16 mouse cellular contexts compared by ENCODE assay signal in the genomic region with DNA sequence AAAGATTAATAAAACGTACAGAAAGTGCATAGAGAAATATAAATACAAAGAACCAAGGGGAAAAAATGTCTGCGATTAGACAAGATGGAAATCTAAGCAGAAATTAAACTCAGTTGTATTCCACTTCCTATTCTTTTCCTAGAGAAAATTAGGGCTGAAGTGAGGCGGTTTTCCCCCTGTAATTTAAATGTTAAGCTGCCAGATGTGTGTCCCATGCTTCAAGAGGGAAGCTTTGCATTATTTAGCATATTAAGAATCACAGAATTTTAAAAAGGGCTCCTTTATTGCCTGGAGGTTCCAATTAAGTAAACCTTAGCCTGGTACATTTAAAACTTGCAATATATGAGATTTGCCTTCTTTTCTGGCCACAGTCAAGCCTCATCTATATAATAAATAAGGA.
"Had no signal": no experiment of that assay in that cellular context is flagged by ENCODE, and none has a peak within 500 bp of the region (broad histone marks: within the 10 kb centered on the region; RNA-seq: fewer than 3 reads in every experiment).

No protein-coding gene starts in this region.

- H3K9me3 ChIP-seq: neural tube, embryonic 13.5 days; neural tube, embryonic 15.5 days; stomach, embryonic 15.5 days had no signal

- H3K9ac ChIP-seq: neural tube, embryonic 13.5 days; neural tube, embryonic 15.5 days; stomach, embryonic 15.5 days had no signal

- H3K4me2 ChIP-seq: neural tube, embryonic 13.5 days; neural tube, embryonic 15.5 days; stomach, embryonic 15.5 days had no signal

- H3K4me3 ChIP-seq: neural tube, embryonic 13.5 days; neural tube, embryonic 15.5 days; stomach, embryonic 15.5 days had no signal

- H3K27me3 ChIP-seq: neural tube, embryonic 13.5 days; neural tube, embryonic 15.5 days; stomach, embryonic 15.5 days had no signal

- H3K27ac ChIP-seq: neural tube, embryonic 13.5 days; neural tube, embryonic 15.5 days; stomach, embryonic 15.5 days; stomach, postnatal 0 days had no signal

- H3K4me1 ChIP-seq: neural tube, embryonic 13.5 days; neural tube, embryonic 15.5 days; stomach, embryonic 15.5 days had no signal

- DNase-seq: retina, postnatal 1 day; right cerebral cortex, adult 18-20 months; right cerebral cortex, postnatal 14 days; right cerebral cortex, postnatal 25 days; right cerebral cortex, postnatal 4 days; spleen, adult 18-20 months; thymus, adult 18-20 months; thymus, adult 2 months; thymus, postnatal 14 days; thymus, postnatal 25 days; thymus, postnatal 36 days; thymus, postnatal 4 days had no signal

- H3K36me3 ChIP-seq: neural tube, embryonic 13.5 days; neural tube, embryonic 15.5 days; stomach, embryonic 15.5 days had no signal
